Mouse (Mus musculus) lung, adult 10 weeks (tissue): ENCODE data around the gene Gm20458. TPM values are rescaled to one million over a fixed set of nuclear protein-coding genes. Genes with fewer than 3 reads are reported as not detected.

ENCODE experiments used
- polyA plus RNA-seq: library from polyadenylated mRNA; stranded (reverse); fragments of 350-450 nt; fragmentation: Illumina TruSeq; extraction: RNeasy Lipid Tissue Mini Kit (QIAGEN cat#74804); gene quantifications from one replicate; pipeline ENCODE4 v1.2.3, GENCODE M21; 2014; ENCODE audit warnings: low read depth, low replicate concordance; ENCODE audit not compliant: insufficient read depth

The Gm20458 gene
- not detected for polyA plus RNA-seq

DNA sequence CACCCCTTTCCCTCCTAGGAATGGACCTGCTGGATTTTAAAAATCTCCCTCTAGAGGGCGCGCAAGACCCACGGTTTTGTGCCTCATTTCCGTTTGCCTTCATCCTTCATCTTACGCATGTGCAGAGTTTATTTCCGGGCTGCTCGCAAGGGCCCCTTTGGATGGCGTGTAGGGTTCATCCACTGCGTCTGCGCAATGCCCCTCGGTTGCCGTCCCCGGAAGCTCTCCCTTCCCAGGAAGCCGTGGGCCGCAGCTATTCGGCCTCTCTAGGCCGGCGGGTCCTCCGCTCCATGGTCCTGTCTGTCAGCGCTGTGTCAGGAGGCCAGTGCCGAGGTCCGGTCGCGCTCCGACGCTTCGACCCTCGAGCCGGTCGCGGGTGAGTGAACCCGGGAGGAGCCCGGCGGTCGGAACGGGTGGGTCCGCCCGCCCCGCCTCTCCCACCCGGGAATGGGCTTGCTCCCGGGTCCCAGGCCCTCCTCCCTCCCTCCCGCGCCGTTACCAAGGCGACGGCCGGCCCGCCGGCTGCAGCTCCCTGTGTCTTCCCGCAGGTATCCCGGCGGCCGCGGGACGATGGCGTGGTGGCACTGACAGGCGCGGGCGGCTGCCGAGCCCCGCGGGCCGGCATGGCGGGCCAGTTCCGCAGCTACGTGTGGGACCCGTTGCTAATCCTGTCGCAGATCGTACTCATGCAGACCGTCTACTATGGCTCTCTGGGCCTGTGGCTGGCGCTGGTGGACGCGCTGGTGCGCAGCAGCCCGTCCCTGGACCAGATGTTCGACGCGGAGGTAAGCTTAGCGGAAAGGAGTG lies at the start of gene Gm20458:
Gene Gm20458, plus strand, starts transcription at position 223 of the 807 bp plus-strand sequence.

DNA sequence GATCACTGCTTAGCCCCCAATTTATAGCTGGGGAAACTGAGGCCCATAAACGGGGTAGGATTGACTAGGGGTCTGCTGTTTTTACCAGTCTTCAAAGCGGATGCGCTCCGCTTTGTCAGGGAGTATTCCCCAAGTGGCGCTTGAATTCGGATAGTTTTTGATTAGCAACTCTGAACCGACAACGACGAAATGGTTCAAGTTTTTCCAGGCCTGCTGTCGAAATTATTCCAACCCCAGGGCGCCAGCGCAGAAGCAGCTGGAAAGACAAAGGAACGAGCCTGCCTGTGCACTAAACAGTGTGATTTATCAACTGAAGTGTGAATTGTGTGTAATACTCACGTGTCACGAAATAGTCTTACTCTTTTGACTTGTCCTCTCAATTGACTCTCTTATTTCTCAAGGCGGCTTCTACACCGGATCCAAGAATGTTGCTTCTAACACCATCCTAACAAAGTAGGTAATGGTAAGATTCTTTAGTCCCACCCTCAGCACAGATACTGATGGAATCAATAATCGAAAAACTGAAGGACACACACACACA lies 17.2 kb upstream of the Gm20458 start, which contains the start of gene Sdc4:
Gene Sdc4, minus strand, starts transcription at position 428 of the 541 bp plus-strand sequence.

DNA sequence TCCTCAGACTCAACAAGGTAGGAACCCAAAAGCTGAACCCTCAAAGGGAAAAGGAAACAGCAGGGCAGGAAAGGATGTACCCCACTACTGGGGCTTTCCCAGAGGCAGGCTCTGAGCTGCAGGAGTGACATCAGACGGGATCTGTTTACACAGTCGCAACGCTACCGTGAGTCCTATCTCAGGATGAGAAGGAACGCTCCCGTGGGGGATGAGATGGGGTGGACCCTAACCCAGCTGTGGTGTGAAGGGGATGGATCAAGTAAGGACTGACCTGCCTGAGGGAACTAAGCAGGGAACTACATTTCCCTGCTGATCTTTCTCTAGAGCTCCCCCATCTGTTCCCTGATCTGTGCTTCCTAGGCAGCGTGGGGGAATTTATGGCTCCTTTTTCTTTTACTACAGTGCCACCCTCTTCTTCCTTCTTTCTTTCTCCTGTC lies 3.9 kb upstream of the Gm20458 start, which contains the start of gene Sys1:
Gene Sys1, plus strand, starts transcription at position 101 of the 437 bp plus-strand sequence.

DNA sequence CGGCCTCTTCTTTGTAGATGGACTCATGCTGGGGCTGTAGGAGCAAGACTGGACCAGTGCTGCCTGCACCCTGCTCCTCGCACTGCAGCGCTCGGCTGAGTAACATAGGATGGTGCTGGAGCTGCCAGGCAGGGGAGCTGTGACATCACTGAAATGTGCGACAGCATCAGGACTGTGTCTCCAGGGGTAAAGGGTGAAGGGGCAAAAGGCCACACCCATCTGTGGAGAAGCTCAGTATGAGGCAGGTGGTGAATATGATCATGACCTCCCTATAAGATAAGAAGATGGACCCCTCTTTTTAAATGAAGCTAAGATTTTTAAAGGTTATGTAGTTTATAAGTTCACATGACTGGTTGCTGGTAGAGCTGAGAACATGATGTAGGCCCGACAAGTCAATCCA lies 12.9 kb downstream of the Gm20458 start, which contains the start of gene Trp53tg5:
Gene Trp53tg5, minus strand, starts transcription at position 101 of the 400 bp plus-strand sequence.

DNA sequence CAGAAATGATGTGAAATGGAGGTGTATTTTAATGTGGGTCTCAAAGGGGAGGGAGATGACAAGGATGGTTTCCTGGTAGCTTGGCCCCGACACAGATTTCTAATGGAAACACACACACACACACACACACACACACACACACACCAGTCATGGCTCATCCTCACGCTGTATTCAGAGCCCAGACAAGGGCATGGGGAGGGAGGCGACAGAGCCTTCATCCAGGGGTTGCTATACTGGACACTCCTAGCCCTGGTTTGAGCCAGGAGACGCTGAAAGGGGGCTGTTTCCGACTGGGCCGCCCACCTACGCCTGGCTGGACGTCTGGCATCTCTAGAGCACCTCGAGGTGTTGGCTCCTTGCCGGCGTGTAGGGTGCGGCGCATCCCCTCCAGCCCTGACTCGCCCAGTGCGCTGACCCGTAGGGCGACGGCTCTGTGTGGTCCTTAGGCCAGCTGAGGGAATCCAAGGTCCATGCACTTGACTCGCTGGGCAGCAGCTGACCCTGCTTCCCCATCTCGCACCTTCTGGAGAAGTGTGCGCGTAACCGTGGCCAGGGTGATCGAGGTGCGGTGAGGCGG lies 25.0 kb downstream of the Gm20458 start, which contains the start of gene Dbndd2:
Gene Dbndd2, plus strand, starts transcription at position 426 of the 577 bp plus-strand sequence.

DNA sequence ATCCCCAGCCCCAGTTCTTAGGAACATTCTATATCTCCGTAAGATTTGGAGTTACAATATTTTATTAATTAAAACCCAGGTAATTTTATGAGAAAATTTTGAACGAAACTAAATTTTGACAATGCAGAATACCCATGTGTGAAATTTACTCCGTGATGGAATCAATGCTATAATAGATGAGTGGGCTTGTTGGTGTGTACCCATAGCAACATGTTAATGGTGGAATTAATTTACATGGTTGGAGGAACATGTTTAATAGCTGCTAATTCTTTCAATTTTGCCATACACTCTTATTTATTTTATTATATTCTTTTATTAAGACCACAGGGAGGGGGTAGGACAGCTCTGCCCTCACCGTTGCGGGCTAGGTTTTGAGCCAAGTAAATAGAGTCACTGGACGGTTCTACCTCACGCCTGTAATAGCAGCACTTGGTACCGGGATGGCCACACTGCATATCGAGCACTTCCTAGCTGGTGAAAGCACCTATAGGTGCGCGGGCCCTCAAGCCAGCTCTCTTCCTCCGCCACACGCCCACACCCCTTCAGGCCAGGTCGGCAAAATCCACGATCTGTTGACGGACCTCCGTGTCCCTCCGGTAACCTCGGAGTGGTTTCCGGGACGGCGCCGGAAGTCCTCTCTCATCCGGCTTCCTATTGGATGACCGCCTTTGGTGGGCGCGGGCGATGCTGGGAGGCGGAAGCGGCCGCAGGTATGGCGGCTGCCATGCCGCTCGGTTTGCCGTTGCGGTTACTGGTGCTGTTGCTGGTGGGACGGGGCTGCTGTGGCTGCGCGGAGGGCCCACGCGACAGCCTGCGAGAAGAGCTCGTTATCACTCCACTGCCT lies 36.3 kb downstream of the Gm20458 start, which contains the start of gene Pigt:
Gene Pigt, plus strand, starts transcription at position 674 of the 844 bp plus-strand sequence.

Other genes starting within 250 kb of the Gm20458 start
- gene Wfdc15b, start 239.3 kb upstream of the Gm20458 start, polyA plus RNA-seq = not detected
- gene Svs2, start 222.5 kb upstream of the Gm20458 start, polyA plus RNA-seq = not detected
- gene Svs3b, start 204.3 kb upstream of the Gm20458 start, polyA plus RNA-seq = not detected
- not detected for gene Svs4, start 182.5 kb upstream of the Gm20458 start, polyA plus RNA-seq
- gene Svs3a, start 171.7 kb upstream of the Gm20458 start, polyA plus RNA-seq = not detected
- gene Svs6, start 144.2 kb upstream of the Gm20458 start, polyA plus RNA-seq = not detected
- gene Svs5, start 128.2 kb upstream of the Gm20458 start, polyA plus RNA-seq = not detected
- 98.1 TPM for gene Slpi, start 71.9 kb upstream of the Gm20458 start, polyA plus RNA-seq
- gene Rbpjl, start 57.8 kb upstream of the Gm20458 start, polyA plus RNA-seq = 10.2 TPM
- gene Matn4, start 55.8 kb upstream of the Gm20458 start, polyA plus RNA-seq = 22.9 TPM
- gene Sdc4, start 17.1 kb upstream of the Gm20458 start, polyA plus RNA-seq = 109 TPM
- 37.0 TPM for gene Sys1, start 4.0 kb upstream of the Gm20458 start, polyA plus RNA-seq
- not detected for gene Trp53tg5, start 12.8 kb downstream of the Gm20458 start, polyA plus RNA-seq
- gene Dbndd2, start 25.1 kb downstream of the Gm20458 start, polyA plus RNA-seq = 69.5 TPM
- 34.2 TPM for gene Pigt, start 36.6 kb downstream of the Gm20458 start, polyA plus RNA-seq
- gene Wfdc2, start 101.4 kb downstream of the Gm20458 start, polyA plus RNA-seq = 2,326 TPM
- not detected for gene Spint3, start 112.5 kb downstream of the Gm20458 start, polyA plus RNA-seq
- 4.4 TPM for gene Wfdc6a, start 124.5 kb downstream of the Gm20458 start, polyA plus RNA-seq
- gene Eppin, start 132.6 kb downstream of the Gm20458 start, polyA plus RNA-seq = not detected
- gene Wfdc6b, start 152.6 kb downstream of the Gm20458 start, polyA plus RNA-seq = 3.0 TPM
- gene Wfdc8, start 152.7 kb downstream of the Gm20458 start, polyA plus RNA-seq = 1.2 TPM
- 0.95 TPM for gene Wfdc16, start 177.8 kb downstream of the Gm20458 start, polyA plus RNA-seq
- gene Wfdc10, start 195.1 kb downstream of the Gm20458 start, polyA plus RNA-seq = 3.9 TPM
- gene Wfdc9, start 195.6 kb downstream of the Gm20458 start, polyA plus RNA-seq = not detected
- gene Wfdc11, start 213.1 kb downstream of the Gm20458 start, polyA plus RNA-seq = not detected
- gene Wfdc13, start 224.1 kb downstream of the Gm20458 start, polyA plus RNA-seq = 1.2 TPM
- not detected for gene Spint4, start 237.5 kb downstream of the Gm20458 start, polyA plus RNA-seq